Mouse (Mus musculus) adrenal gland, adult (tissue): Measurements from ENCODE around the gene Tada3.

Source experiments
- DNase-seq, 2 experiments: peaks; one replicate each; pipeline ENCODE4 v3.0.0; 2022 to 2023; ENCODE audit warnings: low spot score in 1 of 2; ENCODE audit not compliant: inconsistent age in 2 of 2

The Tada3 gene

GRCm38 (mm10) chr6:113377496-113378385, at the start of gene Tada3, which contains the start of gene Arpc4:
Gene Tada3 (minus strand): TSS chr6:113377883.
Gene Arpc4 (plus strand): TSS chr6:113378115.
- DNase-seq, result peak; percentile 93 to 98

- peak in 1 of 2 experiments; percentile 58 for DNase-seq
Observed at GRCm38 (mm10) chr6:113427397-113427796, 49.7 kb upstream of the Tada3 start.

DNA sequence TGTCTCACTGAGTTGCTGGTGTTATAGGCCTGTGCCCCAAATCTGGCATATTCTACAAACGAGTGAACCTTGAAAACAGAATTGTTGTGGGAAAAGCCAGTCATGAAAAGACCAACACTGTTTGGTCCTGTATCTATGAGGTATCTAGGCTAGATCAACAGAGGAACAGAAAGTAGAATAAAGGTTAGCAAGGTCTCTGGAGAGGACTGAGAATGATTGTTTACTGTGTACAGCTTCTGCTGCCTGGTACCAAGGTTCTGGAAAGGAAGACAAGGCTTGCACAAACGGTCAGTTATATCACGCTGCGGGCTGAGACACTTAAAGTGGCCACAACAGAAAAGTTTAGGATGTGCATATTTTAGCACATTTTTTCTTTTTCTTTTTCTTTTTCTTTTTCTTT, 49.0 kb upstream of the Tada3 start:
- no peak for DNase-seq

DNA sequence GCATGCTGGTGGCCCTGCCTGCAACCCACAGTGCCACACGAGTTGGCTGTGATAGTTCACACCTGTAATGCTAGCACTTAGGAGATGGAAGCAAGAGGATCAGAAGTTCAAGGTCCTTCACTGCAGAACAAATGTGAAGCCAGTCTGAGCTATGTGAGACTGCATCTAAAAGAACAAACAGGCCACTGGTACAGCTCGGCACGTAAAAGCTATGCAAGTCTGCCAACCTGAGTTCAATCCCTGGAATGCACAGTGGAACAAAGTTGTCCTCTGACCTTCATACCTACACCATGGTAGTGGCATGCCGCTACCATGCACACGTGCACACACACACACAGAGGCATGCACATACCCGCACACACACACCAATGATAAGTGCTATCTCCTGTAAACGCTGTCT, 46.5 kb upstream of the Tada3 start:
- DNase-seq, result peak in 1 of 2 experiments; percentile 59

GRCm38 (mm10) chr6:113423000-113423399, 45.3 kb upstream of the Tada3 start:
- no peak for DNase-seq

DNA sequence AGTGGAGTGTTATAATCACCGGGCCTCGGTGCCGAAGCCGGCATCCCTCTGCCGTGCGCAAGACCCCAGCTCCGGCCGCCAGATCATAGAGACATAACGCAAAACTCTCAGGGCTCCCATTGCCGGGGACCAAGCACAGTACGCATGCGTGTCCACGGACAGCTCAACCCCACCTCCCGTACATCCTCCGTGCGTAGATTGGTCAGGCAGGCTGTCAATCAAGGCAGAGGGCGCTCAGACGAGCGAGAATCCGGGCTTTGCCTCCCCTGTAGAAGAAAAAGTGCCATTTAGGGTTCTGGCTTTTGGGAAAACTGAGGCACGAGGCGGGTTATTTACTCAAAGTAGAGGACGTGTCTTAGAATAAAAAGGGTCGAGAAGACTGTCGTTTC, 41.5 kb upstream of the Tada3 start, which contains the start of gene Rpusd3:
Rpusd3 (minus strand) TSS at position 142 of the 389 bp plus-strand sequence.
- DNase-seq, result peak; percentile 98 to 99

DNA sequence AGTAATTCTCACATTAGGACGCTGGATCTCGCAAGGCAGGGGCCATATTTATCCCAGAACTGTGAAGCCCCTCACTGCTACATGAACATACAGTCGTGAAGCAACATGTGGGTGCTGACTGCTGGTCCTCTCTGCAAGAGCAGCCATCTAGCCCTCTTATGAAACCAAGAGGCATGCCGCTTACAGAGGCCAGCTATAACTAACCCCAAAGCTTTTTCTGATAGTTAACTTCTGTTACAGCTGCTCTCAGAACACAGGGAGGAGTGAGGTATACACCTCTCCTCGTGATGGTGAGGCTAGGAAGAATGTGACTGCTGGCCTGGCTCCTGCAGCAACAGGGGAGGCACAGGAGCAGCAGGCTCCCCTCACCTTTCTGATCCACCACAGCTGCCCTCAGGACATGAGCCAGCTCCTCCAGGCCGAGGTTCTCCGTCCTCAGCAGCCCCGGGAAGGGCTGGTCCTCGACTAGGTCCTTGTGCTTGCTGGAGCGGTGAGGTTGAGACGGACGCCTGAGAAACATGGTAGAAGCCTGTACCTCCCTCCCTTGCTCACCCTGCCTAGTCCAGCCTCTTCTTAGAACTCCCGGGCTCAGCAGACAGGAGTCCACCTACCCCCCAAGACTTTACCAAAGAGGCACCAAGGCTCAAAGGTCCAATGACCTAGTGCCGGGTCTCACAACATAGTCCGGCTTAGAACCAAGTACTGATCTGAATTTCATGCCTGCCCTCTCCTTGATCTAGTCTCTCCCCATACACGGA, 40.9 kb upstream of the Tada3 start:
- DNase-seq, result no peak

DNA sequence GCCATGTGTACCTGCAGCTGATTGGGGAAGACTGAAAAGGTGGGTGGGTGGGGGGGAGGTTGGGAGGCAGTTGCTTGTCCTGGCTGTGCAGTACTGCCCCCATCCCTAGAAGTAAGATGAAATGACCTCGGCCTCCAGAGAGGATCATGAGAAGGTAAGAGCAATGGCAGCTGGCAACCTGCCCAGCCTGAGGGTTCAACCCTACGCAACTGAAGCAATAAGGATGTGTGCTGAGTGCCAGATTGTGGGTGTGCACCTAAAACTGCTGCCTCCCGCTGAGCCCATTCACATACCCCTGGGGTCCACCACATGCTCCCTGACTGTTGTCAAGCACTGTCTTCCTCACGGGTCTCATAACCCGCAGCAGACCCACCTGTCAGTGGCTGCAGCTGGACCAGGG, 38.7 kb upstream of the Tada3 start:
- DNase-seq, result no peak

GRCm38 (mm10) chr6:113410001-113410400, 32.3 kb upstream of the Tada3 start:
- DNase-seq, result no peak

DNA sequence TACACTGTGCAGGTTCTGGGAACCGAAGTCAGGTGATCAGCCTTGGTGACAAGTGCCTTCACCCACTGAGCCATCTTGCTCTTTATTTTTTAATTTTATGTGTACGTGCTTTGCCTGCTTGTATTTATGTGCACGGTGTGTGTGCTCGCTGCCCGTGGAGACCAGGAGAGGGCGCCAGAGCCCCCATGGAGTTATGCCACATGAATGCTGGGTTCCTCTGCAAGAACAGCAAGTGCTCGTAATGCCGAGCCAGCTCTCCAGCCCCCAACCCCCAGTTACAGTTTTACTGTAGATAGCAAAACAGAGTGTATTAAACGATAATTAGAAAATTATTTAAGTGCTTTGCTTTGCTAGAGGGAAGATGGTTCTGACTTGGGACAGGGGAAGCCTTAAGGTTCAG, 29.0 kb upstream of the Tada3 start:
- no peak for DNase-seq

- DNase-seq, result no peak
Observed at GRCm38 (mm10) chr6:113405483-113405882, 27.8 kb upstream of the Tada3 start.

DNA sequence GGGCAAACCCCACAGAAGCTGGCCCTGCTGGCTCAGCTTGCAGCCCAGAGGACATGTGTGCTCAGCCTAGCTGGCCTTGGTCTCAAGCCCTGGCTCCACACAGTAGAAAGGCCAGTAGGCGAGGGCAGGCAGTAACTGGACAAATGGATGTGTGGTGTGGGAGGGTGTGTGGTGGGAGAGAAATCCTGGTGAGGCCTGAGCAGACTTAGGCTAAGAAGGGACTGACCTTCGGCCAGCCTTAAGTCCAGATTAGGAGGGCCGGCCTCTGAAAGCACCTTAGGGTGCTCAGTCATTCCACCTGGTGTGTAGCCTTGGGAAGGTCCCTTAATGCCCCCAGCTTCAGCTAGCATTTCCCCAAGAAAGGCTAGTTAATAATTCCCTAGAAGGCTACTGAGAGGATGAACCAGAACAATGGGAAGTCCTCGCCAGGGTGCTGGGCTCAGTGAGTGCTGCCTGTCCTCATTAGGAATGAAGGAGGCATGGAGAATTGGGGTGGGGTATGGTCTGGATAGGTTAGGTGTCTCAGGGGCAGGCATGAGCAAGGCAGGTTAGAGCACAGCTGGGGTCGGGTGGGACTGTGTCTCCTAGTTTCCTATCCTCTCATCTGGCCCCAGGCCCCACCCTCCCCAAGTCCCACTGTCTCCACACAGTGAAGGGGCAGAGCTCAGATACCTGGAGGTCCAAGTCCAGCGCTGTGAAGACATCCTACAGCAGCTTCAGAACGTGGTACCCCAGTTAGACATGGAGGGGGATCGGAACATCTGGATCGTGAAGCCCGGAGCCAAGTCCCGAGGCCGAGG, 27.2 kb upstream of the Tada3 start:
- DNase-seq, result no peak

DNA sequence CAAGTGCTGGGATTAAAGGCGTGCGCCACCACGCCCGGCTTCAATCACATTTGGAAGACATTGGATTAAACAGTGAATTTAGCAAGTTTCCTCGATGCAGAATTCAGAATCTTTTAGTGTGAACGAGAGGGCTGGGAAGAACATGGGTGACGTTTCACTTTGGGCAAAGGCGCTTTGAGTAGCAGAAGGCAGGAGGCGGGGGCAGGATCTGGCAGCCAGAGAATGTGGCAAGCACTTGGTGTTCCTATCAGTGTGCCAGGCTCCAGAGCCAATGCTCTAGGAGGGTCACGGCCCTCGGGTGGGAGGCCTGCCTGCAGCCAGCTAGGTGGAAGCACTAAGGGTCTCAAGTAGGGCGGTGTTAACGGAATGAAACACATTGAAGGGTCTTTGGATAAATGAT, 24.4 kb upstream of the Tada3 start:
- no peak for DNase-seq

DNA sequence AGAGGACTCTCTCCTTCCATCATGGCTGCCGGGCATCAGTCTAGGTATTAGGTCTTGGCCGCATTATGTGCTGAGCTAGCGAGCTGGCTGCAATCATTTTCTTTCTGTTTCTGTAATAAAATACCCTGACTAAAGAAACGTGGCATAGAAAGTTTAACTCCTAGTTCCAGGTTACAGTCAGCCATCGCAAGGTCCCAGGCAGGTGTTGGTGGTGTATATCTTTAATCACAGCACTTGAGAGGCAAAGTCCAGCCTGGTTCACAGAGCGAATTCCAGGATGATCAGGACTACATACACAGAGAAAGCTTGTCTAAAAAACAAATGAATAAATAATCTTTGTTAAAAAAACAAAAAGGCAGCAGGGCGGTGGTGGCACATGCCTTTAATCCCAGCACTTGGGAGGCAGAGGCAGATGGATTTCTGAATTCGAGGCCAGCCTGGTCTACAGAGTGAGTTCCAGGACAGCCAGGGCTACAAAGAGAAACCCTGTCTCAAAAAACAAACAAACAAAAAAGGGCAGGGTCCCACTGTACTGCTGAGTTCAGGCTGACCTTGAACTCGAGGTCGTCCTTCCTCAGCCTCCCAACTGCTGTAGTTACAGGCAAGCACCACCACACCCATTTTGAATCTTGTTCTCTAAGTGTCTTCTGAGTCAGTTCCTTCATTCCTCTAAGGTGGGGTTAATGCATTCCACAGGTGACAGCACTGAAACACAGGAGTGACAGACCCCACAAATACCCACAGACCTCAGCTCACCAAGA, 18.8 kb upstream of the Tada3 start:
- no peak for DNase-seq

DNA sequence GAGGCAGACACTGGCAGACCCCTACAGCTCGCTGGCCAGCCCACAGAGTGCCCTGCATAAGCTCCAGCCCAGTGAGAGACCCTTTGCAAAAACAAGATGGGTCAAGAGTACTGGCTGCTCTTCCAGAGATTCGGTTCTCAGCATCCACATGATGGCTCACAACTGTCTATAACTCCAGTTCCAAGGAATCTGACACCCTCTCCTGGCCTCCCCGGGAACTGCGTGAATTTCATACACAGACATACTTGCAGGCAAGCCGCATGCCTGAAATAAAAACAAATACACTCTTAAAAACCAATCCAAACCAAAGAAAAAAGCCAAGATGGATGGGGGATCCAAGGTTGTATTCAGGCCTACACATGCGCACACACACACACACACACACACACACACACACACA, 17.8 kb upstream of the Tada3 start:
- no peak for DNase-seq

- DNase-seq, result peak in 1 of 2 experiments; percentile 17
Observed at GRCm38 (mm10) chr6:113394811-113395210, 17.1 kb upstream of the Tada3 start.

GRCm38 (mm10) chr6:113393951-113394350, 16.3 kb upstream of the Tada3 start:
- DNase-seq, result no peak

DNA sequence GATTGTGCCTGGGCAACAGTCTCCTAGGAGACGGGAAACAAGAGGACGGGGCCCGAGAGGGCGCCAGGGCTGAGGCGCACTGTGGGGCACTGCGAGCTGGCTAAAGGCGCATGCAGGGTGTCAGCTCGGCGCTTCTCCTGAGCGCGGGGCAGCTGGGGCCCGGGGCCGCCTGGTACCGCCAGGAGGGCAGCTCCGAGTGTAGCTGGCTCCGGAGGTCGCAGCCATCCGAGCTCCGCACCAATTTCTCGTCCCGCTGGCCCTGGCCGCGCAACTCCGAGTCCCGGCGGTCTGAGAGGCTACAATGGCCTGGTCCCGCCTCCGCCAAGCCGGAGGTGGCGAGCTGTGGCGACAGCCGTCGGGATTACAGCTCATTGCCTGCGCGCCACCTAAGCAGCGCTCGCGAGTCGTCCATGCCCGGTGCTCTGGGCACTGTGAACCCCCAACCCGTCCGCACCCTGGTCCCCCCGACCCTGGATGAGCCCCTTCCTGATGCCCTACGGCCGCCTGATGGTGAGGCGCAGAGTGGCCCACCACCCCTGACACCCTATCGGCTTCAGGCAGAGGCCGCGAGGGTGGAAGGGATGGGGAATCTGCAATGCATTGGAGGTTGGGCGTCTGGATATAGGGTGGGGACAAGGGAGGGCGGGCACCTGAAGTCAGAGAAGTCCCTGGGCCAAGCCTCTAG, 14.8 kb upstream of the Tada3 start:
- DNase-seq, result peak; percentile 53 to 85

GRCm38 (mm10) chr6:113392015-113392386, 14.3 kb upstream of the Tada3 start:
- DNase-seq, result no peak

DNA sequence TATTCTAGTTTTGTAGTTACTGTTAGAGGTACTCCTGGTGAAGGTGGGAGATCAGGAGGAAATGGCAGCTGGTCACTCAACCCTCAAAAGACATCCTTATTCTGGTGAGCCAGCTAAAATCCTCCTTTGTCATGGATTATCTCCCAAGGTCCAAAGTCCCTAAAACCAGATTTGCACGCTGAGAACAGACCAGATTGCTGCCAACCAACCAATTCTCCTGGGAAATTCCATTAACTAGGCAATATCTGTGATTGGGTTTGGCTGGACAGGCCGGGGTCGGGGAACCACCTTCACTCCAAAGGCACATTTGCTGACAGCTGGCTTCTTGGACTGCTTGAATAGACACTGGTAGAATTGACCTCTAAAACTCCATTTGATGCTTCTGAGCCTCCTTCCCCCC, 13.0 kb upstream of the Tada3 start:
- no peak for DNase-seq
